Mouse (Mus musculus) bone marrow, adult 2 months (tissue): ENCODE results near the gene Eef1akmt1. TPM values are rescaled to one million over a fixed set of nuclear protein-coding genes. Genes with fewer than 3 reads are reported as not detected.

Experiments
- H3K27ac ChIP-seq: fragments of 200-500 bp; 2 replicates; pipeline ENCODE4 v1.5.1; 2012; ENCODE audit warnings: low read depth, mild to moderate bottlenecking, control low read depth, inconsistent platforms, low read length; ENCODE audit not compliant: control insufficient read depth, poor library complexity, insufficient read depth
- H3K4me1 ChIP-seq: fragments of 200-500 bp; 2 replicates; pipeline ENCODE4 v1.6.1; 2011; ENCODE audit warnings: low read length; ENCODE audit not compliant: control insufficient read depth, insufficient read depth
- H3K4me3 ChIP-seq: fragments of 200-500 bp; replicated peaks from 2 replicates; pipeline ENCODE3; 2011; ENCODE audit warnings: mild to moderate bottlenecking, low read depth, low read length, control low read depth; ENCODE audit not compliant: control insufficient read depth
- CTCF ChIP-seq: fragments of 200-500 bp; IDR thresholded peaks from 2 replicates; pipeline ENCODE4 v1.5.1; 2011; ENCODE audit warnings: low read length, control low read depth; ENCODE audit not compliant: control insufficient read depth, insufficient read depth
- POLR2A ChIP-seq: fragments of 200-500 bp; IDR thresholded peaks from 2 replicates; pipeline ENCODE4 v1.6.1; 2011; ENCODE audit warnings: low read depth, mild to moderate bottlenecking, control low read depth, low read length, borderline replicate concordance; ENCODE audit not compliant: control insufficient read depth
- WGBS: fragments of 180-500 bp; shearing (Covaris S2); methylation state at CpG from one replicate; pipeline ENCODE4 v1.1.7; 2018; 5-methylcytosine and 5-hydroxymethylcytosine counted together
- polyA plus RNA-seq: library from polyadenylated mRNA; stranded (reverse); fragments of >200 nt; gene quantifications from 2 replicates; pipeline ENCODE4 v1.2.4, GENCODE M21; 2011; ENCODE audit warnings: low replicate concordance; ENCODE audit not compliant: missing spikeins, insufficient read depth, insufficient read length

Eef1akmt1 gene
- polyA plus RNA-seq, 1 experiment = 7.6 TPM

- 72% methylated on average over 4 of the region's 4 CpGs for WGBS
- Histone ChIP-seq H3K27ac (no peak overlapping the region), H3K4me1 (no peaks in the 10 kb centered on the region), H3K4me3 (no peak overlapping the region)
- TF ChIP-seq CTCF = no peak
Measured at GRCm38 (mm10) chr14:57609816-57610329, 38.5 kb upstream of the Eef1akmt1 start.

- Histone ChIP-seq H3K27ac (no peak overlapping the region), H3K4me3 (no peak overlapping the region), H3K4me1 (no peaks in the 10 kb centered on the region)
- 22% methylated on average over 1 of the region's 1 CpGs for WGBS
- TF ChIP-seq CTCF (no peak), POLR2A (no peak)
Measured at GRCm38 (mm10) chr14:57607500-57607899, 36.1 kb upstream of the Eef1akmt1 start.

- H3K4me3 ChIP-seq = no peak overlapping the region
- no peaks in the 10 kb centered on the region for H3K4me1 ChIP-seq
- no peak overlapping the region for H3K27ac ChIP-seq
- WGBS = 83% methylated on average over 8 of the region's 8 CpGs
- TF ChIP-seq POLR2A = no peak
- TF ChIP-seq CTCF = no peak
Measured at GRCm38 (mm10) chr14:57606663-57607365, 35.4 kb upstream of the Eef1akmt1 start.

- WGBS = 89% methylated on average over 5 of the region's 5 CpGs
- TF ChIP-seq POLR2A (no peak), CTCF (no peak)
- Histone ChIP-seq H3K27ac (no peak overlapping the region), H3K4me3 (no peak overlapping the region), H3K4me1 (no peaks in the 10 kb centered on the region)
Measured at GRCm38 (mm10) chr14:57593279-57593678, 21.9 kb upstream of the Eef1akmt1 start.

GRCm38 (mm10) chr14:57591830-57592229 is 20.4 kb upstream of the Eef1akmt1 start:
- no peak overlapping the region for H3K4me3 ChIP-seq
- 79% methylated on average over 3 of the region's 3 CpGs for WGBS
- no peak overlapping the region for H3K27ac ChIP-seq
- H3K4me1 ChIP-seq = no peaks in the 10 kb centered on the region
- TF ChIP-seq POLR2A (no peak), CTCF (no peak)

GRCm38 (mm10) chr14:57576364-57577060 is 5.1 kb upstream of the Eef1akmt1 start:
- no peak for TF ChIP-seq POLR2A
- TF ChIP-seq CTCF = no peak
- 59% methylated on average over 2 of the region's 2 CpGs for WGBS
- Histone ChIP-seq H3K27ac (no peak overlapping the region), H3K4me1 (no peaks in the 10 kb centered on the region; the same call in 1 of the 2 replicates), H3K4me3 (no peak overlapping the region)

GRCm38 (mm10) chr14:57574792-57575587 is 3.6 kb upstream of the Eef1akmt1 start:
- WGBS = 65% methylated on average over 6 of the region's 6 CpGs
- no peaks in the 10 kb centered on the region; the same call in 1 of the 2 replicates for H3K4me1 ChIP-seq
- H3K27ac ChIP-seq = no peak overlapping the region
- TF ChIP-seq CTCF = no peak
- TF ChIP-seq POLR2A = no peak
- H3K4me3 ChIP-seq = no peak overlapping the region

- TF ChIP-seq POLR2A = no peak
- TF ChIP-seq CTCF = no peak
- 86% methylated on average over 6 of the region's 6 CpGs for WGBS
- H3K4me3 ChIP-seq = no peak overlapping the region
- no peak overlapping the region for H3K27ac ChIP-seq
- H3K4me1 ChIP-seq = no peaks in the 10 kb centered on the region
Measured at GRCm38 (mm10) chr14:57565626-57566025, 5.8 kb downstream of the Eef1akmt1 start.
